Mouse (Mus musculus) activated CD4-positive, CD25-positive, alpha-beta regulatory T cell, adult 4 months (primary cell): ENCODE measurements at regions not wholly inside any gene's neighbourhood (a gene's known extent, or its start where the extent isn't known, plus 50 kb on each side); places are given as distances from the start of the nearest gene placed in this dataset.

Experiments
- ATAC-seq: one replicate; pipeline ENCODE4 v1.8.0; 2017

GRCm38 (mm10) chr2:160587015-160587835, 58.5 kb upstream of the Top1 start:
- no peak for ATAC-seq

DNA sequence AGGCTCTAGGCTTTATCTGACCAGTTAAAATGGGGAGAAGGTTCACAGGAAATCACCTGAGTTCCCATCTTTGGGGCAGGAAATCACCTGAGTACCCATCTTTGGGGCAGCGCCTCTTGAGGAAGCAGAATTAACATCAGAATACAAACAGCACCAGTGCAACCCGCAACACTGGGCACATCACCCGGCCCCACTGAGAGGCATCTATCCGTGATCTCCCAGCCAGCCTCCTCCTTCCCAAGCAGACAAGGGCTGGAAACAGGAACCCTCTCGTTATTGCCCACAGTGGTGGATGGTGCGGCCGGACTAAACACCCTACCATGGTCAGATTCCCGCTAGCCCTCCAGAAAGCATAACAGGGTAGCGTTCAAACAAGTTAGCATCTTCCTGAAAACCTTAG, 57.3 kb upstream of the Top1 start:
- ATAC-seq: no peak

- ATAC-seq: no peak
These were observed 55.3 kb upstream of the Top1 start for GRCm38 (mm10) chr2:160590209-160590910.

- no peak for ATAC-seq
These were observed 54.1 kb upstream of the Top1 start for GRCm38 (mm10) chr2:160591446-160592180.

GRCm38 (mm10) chr2:160593035-160593434, 52.7 kb upstream of the Top1 start:
- ATAC-seq: no peak
